In genomic region chr19:53534757-53535410, GRCm38 (mm10) we compare ENCODE assay signal across 19 mouse cellular contexts. TPM values are rescaled to one million over a fixed set of nuclear protein-coding genes. Genes with fewer than 3 reads are reported as not detected.
DNase-seq lines count a peak whose midpoint lies in the region; ATAC-seq and TF ChIP-seq lines count a peak whose summit lies in the region.
"Had no signal": no experiment of that assay in that cellular context is flagged by ENCODE, and none has a peak within 500 bp of the region (broad histone marks: within the 10 kb centered on the region; RNA-seq: fewer than 3 reads in every experiment).

No protein-coding gene starts in this region.

- intact Hi-C loops in gastrocnemius, postnatal 36 days (cut with DNase I), result loop anchor here (5.0 kb wide), 1 partner anchor 42 kb away; no protein-coding TSS in a partner anchor

- no peak overlapping the region for H3K4me2 ChIP-seq in intestine, postnatal 0 days (replicated peaks; ENCODE audit: low read depth)
- H3K4me2 ChIP-seq in intestine, embryonic 16.5 days (ENCODE audit: low read depth, low read length), result no peak overlapping the region
- H3K4me2 ChIP-seq in CH12.LX (ENCODE audit: insufficient read depth, low read depth, poor library complexity, severe bottlenecking), result 0 out of 2 replicates have a peak overlapping the region, but pooled peaks have one; percentile 16
- H3K4me2 ChIP-seq: embryonic facial prominence, embryonic 12.5 days; hindbrain, embryonic 15.5 days; limb, embryonic 15.5 days; neural tube, embryonic 12.5 days had no signal

- H3K79me2 ChIP-seq in CH12.LX (replicated peaks; ENCODE audit: control insufficient read depth, extremely low read depth, insufficient read depth, poor library complexity, severe bottlenecking), result peaks cover 38% of the 10 kb centered on the region

- TF ChIP-seq CTCF in intestine, postnatal 0 days (IDR thresholded peaks at IDR 0.05; ENCODE audit: low read depth), result no peak
- TF ChIP-seq CTCF in CH12.LX (conservative IDR thresholded peaks at IDR 0.05 in 1 of 2, IDR thresholded peaks at IDR 0.05 in 1 of 2; ENCODE audit: low read depth in 2 of 2, low read length in 2 of 2), result no peak

- no peak overlapping the region for H3K4me3 ChIP-seq in intestine, postnatal 0 days (ENCODE audit: low read depth, low read length)
- H3K4me3 ChIP-seq in intestine, embryonic 16.5 days (ENCODE audit: low read length), result no peak overlapping the region
- H3K4me3 ChIP-seq in CH12.LX (replicated peaks in 1 of 3; ENCODE audit: low read depth in 2 of 3, low read length in 2 of 3, poor library complexity in 1 of 3), result no peak overlapping the region
- H3K4me3 ChIP-seq: embryonic facial prominence, embryonic 12.5 days; hindbrain, embryonic 15.5 days; limb, embryonic 15.5 days; megakaryocyte, embryonic 14.5 days; neural tube, embryonic 12.5 days had no signal

- H3K36me3 ChIP-seq in intestine, postnatal 0 days (ENCODE audit: control insufficient read depth, insufficient read depth), result peaks cover 26% of the 10 kb centered on the region
- H3K36me3 ChIP-seq in intestine, embryonic 16.5 days (ENCODE audit: control insufficient read depth, insufficient read depth, low read length), result peaks cover 7% of the 10 kb centered on the region; the same call in 1 of the 2 replicates
- peaks cover 42 to 59% of the 10 kb centered on the region in 2 experiments for H3K36me3 ChIP-seq in CH12.LX (replicated peaks in 1 of 2; ENCODE audit: control insufficient read depth in 1 of 2, insufficient read depth in 1 of 2, low read length in 1 of 2)
- H3K36me3 ChIP-seq: embryonic facial prominence, embryonic 12.5 days; hindbrain, embryonic 15.5 days; limb, embryonic 15.5 days had no signal

- TF ChIP-seq EP300 in CH12.LX (IDR thresholded peaks at IDR 0.05; ENCODE audit: low read length), result no peak

- peak; percentile 66 for DNase-seq in cerebellum, adult 11-12 months
- no peak for DNase-seq in CH12.LX (ENCODE audit: extremely low read depth)
- DNase-seq in cerebellum, adult 9-11 months, result peak; percentile 70
- DNase-seq in gastrocnemius, postnatal 36 days, result no peak
- no peak for DNase-seq in left cerebral cortex, adult 8-10 months (ENCODE audit: low spot score in 2 of 2)
- DNase-seq: gastrocnemius, postnatal 10 days; kidney, adult 2 months; right cerebral cortex, postnatal 25 days; thymus, postnatal 4 days had no signal

- peak overlapping the region; percentile 51 for H3K27ac ChIP-seq in intestine, postnatal 0 days (ENCODE audit: low read depth, low read length)
- H3K27ac ChIP-seq in intestine, embryonic 16.5 days (ENCODE audit: low read length), result no peak overlapping the region
- H3K27ac ChIP-seq in CH12.LX (ENCODE audit: insufficient read depth, low read depth), result no peak overlapping the region
- H3K27ac ChIP-seq: embryonic facial prominence, embryonic 12.5 days; hindbrain, embryonic 15.5 days; limb, embryonic 15.5 days; neural tube, embryonic 12.5 days had no signal

- H3K9me3 ChIP-seq in intestine, postnatal 0 days (ENCODE audit: control insufficient read depth), result no peaks in the 10 kb centered on the region
- H3K9me3 ChIP-seq in intestine, embryonic 16.5 days (ENCODE audit: control insufficient read depth, low read length), result no peaks in the 10 kb centered on the region
- no peaks in the 10 kb centered on the region for H3K9me3 ChIP-seq in CH12.LX (replicated peaks; ENCODE audit: low read length)
- H3K9me3 ChIP-seq: embryonic facial prominence, embryonic 12.5 days; hindbrain, embryonic 15.5 days; limb, embryonic 15.5 days; megakaryocyte, embryonic 14.5 days; neural tube, embryonic 12.5 days had no signal

- no peak for ATAC-seq in cerebellum, adult (ENCODE audit: insufficient number of reproducible peaks, low FRiP score, low TSS enrichment)
- no peak for ATAC-seq in intestine, postnatal 0 days
- no peak for ATAC-seq in intestine, embryonic 16.5 days
- ATAC-seq: Patski had no signal

- in situ Hi-C loops in CH12.LX (cut with MboI; ENCODE audit: low pct_ligation_motif_present, low pct_unique_long_range_greater_than_20kb, low sequenced_read_pairs), result loop anchor here (10.0 kb wide), 1 partner anchor 110 kb away; no protein-coding TSS in a partner anchor

- TF ChIP-seq POLR2A in CH12.LX (IDR thresholded peaks at IDR 0.05; ENCODE audit: low read depth, low read length), result no peak

- H3K9ac ChIP-seq in intestine, postnatal 0 days (ENCODE audit: low read depth, low read length), result no peak overlapping the region
- no peak overlapping the region for H3K9ac ChIP-seq in intestine, embryonic 16.5 days (ENCODE audit: low read depth, low read length)
- no peak overlapping the region for H3K9ac ChIP-seq in CH12.LX (ENCODE audit: insufficient read depth, low read depth)
- H3K9ac ChIP-seq: embryonic facial prominence, embryonic 12.5 days; hindbrain, embryonic 15.5 days; limb, embryonic 15.5 days; neural tube, embryonic 12.5 days had no signal

- no peak for TF ChIP-seq RAD21 in CH12.LX (IDR thresholded peaks at IDR 0.05; ENCODE audit: low read depth, low read length)

- dilution Hi-C loops in CH12.LX (cut with MboI; ENCODE audit: extremely low pct_ligation_motif_present, extremely low pct_unique_long_range_greater_than_20kb, low sequenced_read_pairs), result no loop called here

- no peaks in the 10 kb centered on the region for H3K27me3 ChIP-seq in intestine, postnatal 0 days (replicated peaks; ENCODE audit: control insufficient read depth, insufficient read depth, low read length)
- no peaks in the 10 kb centered on the region for H3K27me3 ChIP-seq in intestine, embryonic 16.5 days (replicated peaks; ENCODE audit: control insufficient read depth, insufficient read depth, low read length)
- H3K27me3 ChIP-seq in CH12.LX (replicated peaks), result no peaks in the 10 kb centered on the region
- H3K27me3 ChIP-seq: Patski had no signal

- 66% methylated on average over 7 of the region's 7 CpGs for WGBS in intestine, postnatal 0 days
- WGBS in intestine, embryonic 16.5 days, result 60% methylated on average over 7 of the region's 7 CpGs

- H3K4me1 ChIP-seq in intestine, postnatal 0 days (replicated peaks; ENCODE audit: control insufficient read depth, insufficient read depth, low read length), result 0 out of 2 replicates have a peak, but pooled peaks cover 7% of the 10 kb centered on the region
- H3K4me1 ChIP-seq in intestine, embryonic 16.5 days (ENCODE audit: control insufficient read depth, insufficient read depth, low read length), result peaks cover 24% of the 10 kb centered on the region
- H3K4me1 ChIP-seq in CH12.LX (ENCODE audit: control insufficient read depth in 1 of 2, insufficient read depth in 2 of 2), result peaks cover 39 to 96% of the 10 kb centered on the region in 2 experiments

TF ChIP-seq in CH12.LX, 34 proteins besides CTCF, POLR2A, EP300 and RAD21:
- TF ChIP-seq CHD1 (IDR thresholded peaks at IDR 0.05; ENCODE audit: low read depth, low read length), result no peak
- no peak for TF ChIP-seq MYC (IDR thresholded peaks at IDR 0.05; ENCODE audit: low read depth, low read length)
- no peak for TF ChIP-seq UBTF (IDR thresholded peaks at IDR 0.05; ENCODE audit: low read depth, low read length)
- TF ChIP-seq USF1 (IDR thresholded peaks at IDR 0.05; ENCODE audit: low read depth, low read length), result no peak
- no peak for TF ChIP-seq IRF4 (IDR thresholded peaks at IDR 0.05; ENCODE audit: low read depth, low read length)
- TF ChIP-seq GABPA (IDR thresholded peaks at IDR 0.05; ENCODE audit: insufficient replicate concordance, low read depth, low read length), result no peak
- no peak for TF ChIP-seq ELF1 (IDR thresholded peaks at IDR 0.05; ENCODE audit: low read depth, low read length)

RNA-seq across cellular contexts. Expression of gene Dusp5, which starts 6.0 kb away (rescaled TPM):
- 12.4 and 14.6 TPM in 2 replicates for polyA plus RNA-seq in intestine, postnatal 0 days (2015; fragmentation: Nextera tagmentation; extraction: Ambion mirVana)
- polyA plus RNA-seq in intestine, embryonic 16.5 days (2015; fragmentation: Nextera tagmentation; extraction: Ambion mirVana), result 7.9 and 11.0 TPM in 2 replicates
- 10.6 and 10.9 TPM in 2 replicates for total RNA-seq in CH12.LX (2012; rRNA removed)
- 13.2 and 15.2 TPM in 2 replicates for total RNA-seq in CH12.LX (2014; rRNA removed)
- 13.8 and 18.2 TPM in 2 replicates for polyA plus RNA-seq in CH12.LX (2012; ENCODE audit: insufficient read length, low read depth)
- total RNA-seq in gastrocnemius, postnatal 36 days (2021), result 1 to 10 TPM; 1.1 to 1.2 TPM
- 10 to 100 TPM in 2 of 4 experiments, 1 to 10 TPM in 2; 7.8 to 12.1 (median 10.0) TPM for total RNA-seq in left cerebral cortex, adult 8-10 months (2022)

RNA-seq across cellular contexts. Expression of gene Nutf2-ps1, which starts 54.0 kb away (rescaled TPM):
- 105 and 125 TPM in 2 replicates for polyA plus RNA-seq in intestine, postnatal 0 days (2015; fragmentation: Nextera tagmentation; extraction: Ambion mirVana)
- 299 and 330 TPM in 2 replicates for polyA plus RNA-seq in intestine, embryonic 16.5 days (2015; fragmentation: Nextera tagmentation; extraction: Ambion mirVana)
- total RNA-seq in CH12.LX (2012; rRNA removed), result 50.8 and 51.3 TPM in 2 replicates
- total RNA-seq in CH12.LX (2014; rRNA removed), result 195 and 220 TPM in 2 replicates
- 366 and 509 TPM in 2 replicates for polyA plus RNA-seq in CH12.LX (2012; ENCODE audit: insufficient read length, low read depth)
- 10 to 100 TPM; 56.6 to 81.6 TPM for total RNA-seq in gastrocnemius, postnatal 36 days (2021)
- 10 to 100 TPM; 41.8 to 54.3 (median 47.0) TPM for total RNA-seq in left cerebral cortex, adult 8-10 months (2022)
- total RNA-seq: monocyte, adult 5-6 weeks had no signal

Comparison
In these comparisons a context has a peak if more than half of its experiments do, and no peak if none do; other contexts are left out.
1. DNase-seq: peak in cerebellum, adult 11-12 months (single experiment) and cerebellum, adult 9-11 months (single experiment); none in CH12.LX (single experiment), gastrocnemius, postnatal 36 days (0 of 2) and left cerebral cortex, adult 8-10 months (0 of 2).
2. RNA of gene Dusp5, which starts 6.0 kb away (total RNA-seq): 10.6 to 15.2 TPM in CH12.LX and 7.8 to 12.1 TPM in left cerebral cortex, adult 8-10 months; 1.1 to 1.2 TPM in gastrocnemius, postnatal 36 days; every median in the first group is over 4 times any median in the second.